Mouse (Mus musculus): ENCODE measurements around the gene Hpd. TPM values are rescaled to one million over a fixed set of nuclear protein-coding genes. Genes with fewer than 3 reads are reported as not detected.

Gene Hpd
- polyA plus RNA-seq, 1 experiment, result not detected

- Histone ChIP-seq H3K36me3 (ENCODE audit: control insufficient read depth, insufficient read depth) (peaks cover 59% of the 10 kb centered on the region), H3ac (ENCODE audit: control insufficient read depth, insufficient read length, low read depth) (peak overlapping the region; percentile 30), H3K27me3 (ENCODE audit: control insufficient read depth, insufficient read depth, insufficient read length) (no peaks in the 10 kb centered on the region), H3K79me2 (ENCODE audit: control insufficient read depth, insufficient read depth) (peaks cover 55% of the 10 kb centered on the region), H3K4me3 (ENCODE audit: insufficient read depth, poor library complexity, severe bottlenecking) (no peak overlapping the region), H3K79me3 (ENCODE audit: low read depth) (peaks cover 21% of the 10 kb centered on the region)
- TF ChIP-seq CEBPB (IDR thresholded peaks at IDR 0.05; ENCODE audit: low read depth), result no peak
- peak; percentile 82 for TF ChIP-seq CTCF (IDR thresholded peaks at IDR 0.05; ENCODE audit: control insufficient read depth, insufficient read depth, insufficient read length)
Observed at GRCm38 (mm10) chr5:123149451-123150400, 32.8 kb downstream of the Hpd start.

- Histone ChIP-seq H3K27me3 (ENCODE audit: control insufficient read depth, insufficient read depth, insufficient read length) (no peaks in the 10 kb centered on the region), H3K36me3 (ENCODE audit: control insufficient read depth, insufficient read depth) (peaks cover 49% of the 10 kb centered on the region), H3K79me3 (ENCODE audit: low read depth) (peaks cover 31% of the 10 kb centered on the region), H3ac (ENCODE audit: control insufficient read depth, insufficient read length, low read depth) (no peak overlapping the region), H3K4me3 (ENCODE audit: insufficient read depth, poor library complexity, severe bottlenecking) (no peak overlapping the region), H3K79me2 (ENCODE audit: control insufficient read depth, insufficient read depth) (peaks cover 71% of the 10 kb centered on the region)
- no peak for TF ChIP-seq MAX (IDR thresholded peaks at IDR 0.05)
- TF ChIP-seq FOSL1 (IDR thresholded peaks at IDR 0.05; ENCODE audit: insufficient read depth, low read length, poor library complexity, severe bottlenecking), result no peak
- no peak for TF ChIP-seq MYOG (IDR thresholded peaks at IDR 0.05; ENCODE audit: control insufficient read depth, extremely low read depth, insufficient read length)
- TF ChIP-seq USF1 (IDR thresholded peaks at IDR 0.05; ENCODE audit: low read depth), result no peak
- no peak for TF ChIP-seq CEBPB (IDR thresholded peaks at IDR 0.05; ENCODE audit: low read depth)
Observed at GRCm38 (mm10) chr5:123148073-123148722, 34.3 kb downstream of the Hpd start.

GRCm38 (mm10) chr5:123147569-123147968 lies 35.0 kb downstream of the Hpd start:
- H3K79me3 ChIP-seq (ENCODE audit: low read depth), result peaks cover 37% of the 10 kb centered on the region
- H3K36me3 ChIP-seq (ENCODE audit: control insufficient read depth, insufficient read depth), result peaks cover 43% of the 10 kb centered on the region
- no peak overlapping the region for H3K4me3 ChIP-seq (ENCODE audit: insufficient read depth, poor library complexity, severe bottlenecking)
- no peak overlapping the region for H3ac ChIP-seq (ENCODE audit: control insufficient read depth, insufficient read length, low read depth)
- TF ChIP-seq USF1 (IDR thresholded peaks at IDR 0.05; ENCODE audit: low read depth) (no peak), MYOD1 (IDR thresholded peaks at IDR 0.05; ENCODE audit: control insufficient read depth, insufficient read length, low read depth) (no peak), FOSL1 (IDR thresholded peaks at IDR 0.05; ENCODE audit: insufficient read depth, low read length, poor library complexity, severe bottlenecking) (no peak), CEBPB (IDR thresholded peaks at IDR 0.05; ENCODE audit: low read depth) (no peak), MAX (IDR thresholded peaks at IDR 0.05) (no peak), MYOG (IDR thresholded peaks at IDR 0.05; ENCODE audit: control insufficient read depth, extremely low read depth, insufficient read length) (no peak), CTCF (IDR thresholded peaks at IDR 0.05; ENCODE audit: control insufficient read depth, insufficient read depth, insufficient read length) (no peak)
- H3K27me3 ChIP-seq (ENCODE audit: control insufficient read depth, insufficient read depth, insufficient read length), result no peaks in the 10 kb centered on the region
- H3K79me2 ChIP-seq (ENCODE audit: control insufficient read depth, insufficient read depth), result peaks cover 77% of the 10 kb centered on the region

- Histone ChIP-seq H3K79me3 (ENCODE audit: low read depth) (peaks cover 36% of the 10 kb centered on the region), H3K36me3 (ENCODE audit: control insufficient read depth, insufficient read depth) (peaks cover 40% of the 10 kb centered on the region), H3ac (ENCODE audit: control insufficient read depth, insufficient read length, low read depth) (no peak overlapping the region), H3K79me2 (ENCODE audit: control insufficient read depth, insufficient read depth) (peaks cover 82% of the 10 kb centered on the region), H3K4me3 (ENCODE audit: insufficient read depth, poor library complexity, severe bottlenecking) (no peak overlapping the region), H3K27me3 (ENCODE audit: control insufficient read depth, insufficient read depth, insufficient read length) (no peaks in the 10 kb centered on the region)
- TF ChIP-seq USF1 (IDR thresholded peaks at IDR 0.05; ENCODE audit: low read depth) (no peak), MAX (IDR thresholded peaks at IDR 0.05) (no peak), MYOG (IDR thresholded peaks at IDR 0.05; ENCODE audit: control insufficient read depth, extremely low read depth, insufficient read length) (no peak), MYOD1 (IDR thresholded peaks at IDR 0.05; ENCODE audit: control insufficient read depth, insufficient read length, low read depth) (no peak), CEBPB (IDR thresholded peaks at IDR 0.05; ENCODE audit: low read depth) (no peak), CTCF (IDR thresholded peaks at IDR 0.05; ENCODE audit: control insufficient read depth, insufficient read depth, insufficient read length) (no peak), FOSL1 (IDR thresholded peaks at IDR 0.05; ENCODE audit: insufficient read depth, low read length, poor library complexity, severe bottlenecking) (no peak)
Observed at GRCm38 (mm10) chr5:123146357-123146756, 36.2 kb downstream of the Hpd start.

- Histone ChIP-seq H3K27me3 (ENCODE audit: control insufficient read depth, insufficient read depth, insufficient read length) (no peaks in the 10 kb centered on the region), H3ac (ENCODE audit: control insufficient read depth, insufficient read length, low read depth) (peak overlapping the region; percentile 19), H3K79me2 (ENCODE audit: control insufficient read depth, insufficient read depth) (peaks cover 79% of the 10 kb centered on the region), H3K4me3 (ENCODE audit: insufficient read depth, poor library complexity, severe bottlenecking) (no peak overlapping the region), H3K36me3 (ENCODE audit: control insufficient read depth, insufficient read depth) (peaks cover 26% of the 10 kb centered on the region), H3K79me3 (ENCODE audit: low read depth) (peaks cover 33% of the 10 kb centered on the region)
- TF ChIP-seq CEBPB (IDR thresholded peaks at IDR 0.05; ENCODE audit: low read depth) (no peak), MYOG (IDR thresholded peaks at IDR 0.05; ENCODE audit: control insufficient read depth, extremely low read depth, insufficient read length) (no peak), MAX (IDR thresholded peaks at IDR 0.05) (no peak), CTCF (IDR thresholded peaks at IDR 0.05; ENCODE audit: control insufficient read depth, insufficient read depth, insufficient read length) (no peak), USF1 (IDR thresholded peaks at IDR 0.05; ENCODE audit: low read depth) (no peak), FOSL1 (IDR thresholded peaks at IDR 0.05; ENCODE audit: insufficient read depth, low read length, poor library complexity, severe bottlenecking) (no peak), MYOD1 (IDR thresholded peaks at IDR 0.05; ENCODE audit: control insufficient read depth, insufficient read length, low read depth) (no peak)
Observed at GRCm38 (mm10) chr5:123144746-123145590, 37.6 kb downstream of the Hpd start.
